Mouse (Mus musculus) leukemia stem cell, adult 10-12 weeks (primary cell): ENCODE results near the gene Serpinb13. TPM values are rescaled to one million over a fixed set of nuclear protein-coding genes. Genes with fewer than 3 reads are reported as not detected.

Experiments used
- polyA plus RNA-seq: library from polyadenylated mRNA; stranded (reverse); fragments of >175 nt; gene quantifications from 2 replicates; pipeline ENCODE4 v1.2.3, GENCODE M21; 2012; ENCODE audit warnings: low replicate concordance

Serpinb13 gene
- 0.15 TPM in 1 of 2 replicates, not detected in the other for polyA plus RNA-seq

DNA sequence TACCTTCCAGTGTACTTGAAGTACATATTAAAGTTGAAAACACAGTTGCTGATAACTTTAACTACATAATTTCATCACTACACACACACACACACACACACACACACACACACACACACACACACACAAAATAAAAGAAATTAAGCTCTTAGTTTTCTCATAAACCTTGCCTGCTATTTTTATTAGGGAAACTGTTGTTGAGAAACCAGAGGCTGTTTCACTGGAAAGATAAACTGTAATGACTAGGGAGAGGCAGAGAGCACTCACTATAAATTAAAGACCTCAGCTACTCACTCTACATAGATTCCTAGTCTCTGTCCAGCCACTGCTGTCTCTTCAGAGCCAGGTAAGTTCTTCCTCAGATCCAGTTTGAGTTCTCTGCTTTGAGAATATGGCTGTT is at the start of gene Serpinb13:
Gene Serpinb13, plus strand, starts transcription at position 301 of the 400 bp plus-strand sequence.

DNA sequence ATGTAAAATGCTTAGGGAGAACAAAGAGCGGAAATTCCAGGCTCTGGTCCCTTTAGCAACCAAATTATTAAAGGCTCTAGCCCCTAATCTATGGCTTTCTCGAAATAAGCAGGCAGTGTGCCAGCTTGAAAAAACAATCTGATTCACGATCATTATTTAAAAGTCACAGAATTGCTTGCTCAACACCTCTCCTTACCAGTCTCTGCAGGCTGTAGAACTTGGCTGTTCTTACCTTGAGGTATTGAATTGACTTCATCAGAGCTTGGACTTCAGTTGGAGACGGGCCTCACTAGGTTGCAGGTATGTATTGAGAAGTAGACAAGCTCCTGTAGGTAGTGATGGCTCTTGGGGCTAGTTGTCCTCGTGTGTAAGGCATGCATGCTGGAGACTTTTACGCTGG is 46.5 kb upstream of the Serpinb13 start, which contains the start of gene Serpinb12:
Gene Serpinb12, plus strand, starts transcription at position 185 of the 400 bp plus-strand sequence.

Other genes with a start within 250 kb of the Serpinb13 start
- gene Kdsr, start 221.3 kb upstream of the Serpinb13 start, polyA plus RNA-seq: 0.05 and 2.1 TPM in 2 replicates
- gene Vps4b, start 184.3 kb upstream of the Serpinb13 start, polyA plus RNA-seq: 19.8 and 32.4 TPM in 2 replicates
- gene Serpinb5, start 119.8 kb upstream of the Serpinb13 start, polyA plus RNA-seq: 0.07 TPM in 1 of 2 replicates, not detected in the other
- not detected in 2 replicates for gene Serpinb12, start 46.5 kb upstream of the Serpinb13 start, polyA plus RNA-seq
- gene Serpinb3a, start 71.3 kb downstream of the Serpinb13 start, polyA plus RNA-seq: not detected in 2 replicates
- gene Serpinb3d, start 102.5 kb downstream of the Serpinb13 start, polyA plus RNA-seq: not detected in 2 replicates